Mouse (Mus musculus) retina, adult 2 months (tissue): ENCODE results near the gene Kdr.

Experiments
- DNase-seq: peaks from one replicate; pipeline ENCODE4 v3.0.0-alpha.2; 2012; ENCODE audit warnings: low read depth, low spot score

Kdr gene

DNA sequence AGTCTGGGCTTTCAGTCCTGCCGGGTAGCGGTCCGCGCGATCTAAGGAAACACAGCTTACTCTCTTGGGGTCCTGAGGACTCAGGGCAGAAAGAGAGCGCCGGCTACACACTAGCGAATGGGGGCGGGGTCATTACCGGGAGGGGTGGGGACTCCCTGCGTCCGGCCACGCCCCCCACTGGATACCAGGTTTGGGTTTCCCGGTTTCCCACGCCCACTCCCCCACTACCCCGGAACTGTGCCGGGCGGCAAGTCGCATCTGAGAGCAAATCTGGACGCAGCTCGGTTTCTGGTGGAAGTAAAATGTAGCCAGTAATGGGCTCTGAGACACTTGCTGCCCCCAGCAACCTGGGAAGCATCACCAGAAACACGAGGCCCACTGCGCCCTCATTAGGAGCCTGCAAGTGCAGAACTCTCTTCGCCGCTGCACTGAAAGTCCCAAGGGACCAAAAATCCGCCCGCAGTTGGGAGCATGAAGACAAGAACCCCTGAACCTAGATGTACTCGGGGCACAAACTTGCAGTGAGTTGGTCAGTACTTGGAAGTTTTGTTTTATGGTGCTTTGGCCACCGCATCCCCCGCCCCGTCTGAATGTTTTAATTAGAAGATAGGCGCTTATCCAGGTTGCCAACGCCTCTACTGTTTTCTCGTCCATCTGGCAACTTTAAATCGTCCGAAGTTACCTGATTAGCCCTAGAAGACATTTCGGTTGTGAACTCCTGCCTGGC lies at the start of gene Kdr:
Gene Kdr, minus strand, starts transcription at position 85 of the 727 bp plus-strand sequence.
- DNase-seq = no peak

DNA sequence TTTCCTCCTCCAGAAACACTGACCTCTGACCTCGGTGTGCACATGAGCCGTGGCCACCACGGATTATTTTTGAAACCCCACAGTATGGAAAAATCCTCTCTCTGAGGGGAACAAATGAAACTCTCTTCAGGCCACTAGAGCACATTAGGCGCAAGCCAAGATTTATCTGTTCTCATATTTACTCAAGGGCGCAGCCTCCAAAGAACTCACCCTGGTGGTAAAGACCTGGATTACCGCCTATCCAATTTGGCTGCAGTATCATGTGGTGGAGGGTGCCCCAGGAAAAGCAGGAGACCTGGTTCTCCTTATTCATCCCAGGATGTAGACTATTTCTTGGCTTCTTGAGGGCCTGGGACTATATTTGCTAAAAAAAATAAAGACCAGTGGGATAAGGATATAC lies 48.5 kb upstream of the Kdr start:
- no peak for DNase-seq

DNA sequence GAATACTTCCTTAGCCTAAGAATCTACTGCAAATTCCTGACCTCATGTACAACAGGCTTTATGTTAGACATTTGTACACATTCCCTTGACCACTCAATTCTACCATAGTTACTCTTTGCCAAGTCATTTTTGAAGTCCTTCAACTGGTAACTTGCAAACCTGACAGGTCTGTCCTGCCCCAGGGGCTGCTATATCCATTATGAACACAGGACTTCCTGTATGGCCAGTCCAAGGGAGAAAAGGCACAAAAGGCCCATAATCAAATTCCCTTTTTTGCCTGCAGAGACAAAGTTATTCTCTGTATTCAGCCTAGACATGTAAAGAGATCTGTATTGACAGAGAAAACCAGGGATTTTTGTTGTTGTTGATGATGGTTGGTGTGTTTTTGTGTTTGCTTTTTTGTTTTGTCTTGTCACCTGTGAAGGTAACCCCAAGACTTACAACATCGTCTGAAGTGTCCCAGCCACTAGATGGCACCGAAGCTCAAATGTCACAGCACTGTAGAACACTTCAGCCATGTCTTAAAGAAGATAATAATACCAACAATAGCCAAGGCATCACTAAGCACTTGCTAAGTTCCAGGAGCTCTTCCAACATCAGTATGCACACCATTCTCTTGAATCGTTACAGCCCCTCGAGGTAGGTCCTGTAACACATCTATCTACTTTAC lies 47.9 kb upstream of the Kdr start:
- DNase-seq = peak; percentile 2

DNA sequence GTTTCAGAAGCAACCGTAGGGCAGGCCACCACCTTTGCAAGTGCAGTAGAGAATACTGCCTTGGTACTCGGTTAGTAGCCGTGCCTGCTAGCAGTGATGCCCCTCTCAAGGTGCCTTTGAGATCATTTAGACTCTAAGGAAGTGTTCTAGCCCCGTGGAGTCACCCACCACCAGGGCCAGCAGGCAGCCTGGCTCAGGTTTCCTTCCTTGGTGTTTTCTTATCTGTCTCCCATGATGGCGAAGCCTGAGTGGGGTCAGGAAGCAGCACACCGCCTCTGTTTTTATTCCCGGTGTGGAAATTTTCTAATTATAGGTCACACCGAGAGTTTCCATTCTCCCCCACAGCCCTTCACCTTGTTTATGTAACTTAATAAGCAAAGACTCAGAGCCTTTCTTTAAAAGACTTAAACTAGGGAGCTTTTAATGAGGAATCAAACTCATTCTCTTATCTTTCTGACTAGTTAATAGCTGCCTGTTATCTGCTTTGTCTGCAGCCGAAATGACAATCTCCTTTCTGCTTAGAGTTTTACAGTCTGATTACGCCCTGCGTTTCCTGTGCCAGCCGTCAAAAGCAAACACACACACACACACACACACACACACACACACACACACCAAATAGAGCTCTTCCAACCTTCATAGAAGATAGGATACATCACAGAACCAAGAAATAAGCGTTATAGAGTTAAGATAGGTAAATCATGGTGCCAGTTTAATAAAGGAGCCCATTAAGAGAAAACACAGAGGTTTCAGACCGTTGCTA lies 44.9 kb upstream of the Kdr start:
- no peak for DNase-seq

DNA sequence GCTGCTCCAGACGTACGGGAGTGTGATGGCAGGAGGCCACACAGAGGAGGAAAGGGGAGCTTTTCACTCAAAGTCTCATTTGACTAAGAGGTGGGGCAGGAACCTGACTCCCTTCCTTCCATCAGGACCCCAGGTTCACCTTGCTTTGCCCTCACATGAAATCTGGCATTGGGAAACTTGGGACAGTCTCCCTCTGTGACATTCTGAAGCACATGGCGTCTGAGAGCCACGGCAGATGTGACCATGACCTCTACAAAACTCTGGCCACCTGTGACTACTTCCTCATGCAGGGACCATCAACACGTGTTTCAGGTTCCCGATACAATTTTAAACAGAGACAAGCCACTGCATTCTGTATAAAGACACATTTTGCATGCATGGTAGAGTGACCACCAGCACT lies 44.2 kb upstream of the Kdr start:
- DNase-seq = no peak

DNA sequence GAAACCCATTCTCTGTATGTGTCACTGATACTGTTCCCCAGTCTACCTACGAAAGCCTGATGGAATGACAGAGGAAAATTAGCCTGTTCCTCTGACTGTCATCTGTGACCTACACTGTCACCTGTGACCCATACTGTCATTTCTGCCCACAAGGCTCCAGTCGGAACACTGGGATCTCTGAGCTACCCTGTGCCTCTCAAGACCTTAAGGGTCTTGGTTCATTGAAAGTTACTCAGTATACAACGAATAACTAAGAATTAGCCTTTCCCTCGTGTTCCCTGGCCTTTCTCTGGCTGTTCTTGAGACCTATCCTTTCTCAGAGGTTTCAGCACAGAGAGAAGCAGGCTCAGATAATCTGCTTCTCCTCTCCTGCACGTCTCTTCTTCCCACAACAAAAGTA lies 40.1 kb upstream of the Kdr start:
- DNase-seq = no peak

DNA sequence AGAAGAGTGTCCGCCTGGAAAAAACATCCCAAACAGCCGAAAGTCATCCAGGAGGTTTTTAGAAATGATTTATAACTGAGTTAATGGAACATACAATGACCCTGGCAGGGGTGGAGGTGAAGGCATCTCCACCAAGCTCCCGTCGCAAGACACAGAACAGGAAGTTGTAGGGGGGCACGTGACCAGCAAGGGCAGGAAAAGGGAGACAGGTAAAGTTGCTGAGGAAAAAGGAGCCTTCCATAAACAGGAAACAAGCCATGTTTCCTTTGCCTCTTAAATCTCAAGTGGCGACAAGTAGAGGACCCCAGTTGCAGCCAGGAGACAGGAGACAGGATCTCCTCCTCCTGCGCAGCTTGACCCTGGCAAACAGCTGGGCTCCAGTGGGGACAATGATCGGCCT lies 37.8 kb upstream of the Kdr start:
- DNase-seq = no peak

DNA sequence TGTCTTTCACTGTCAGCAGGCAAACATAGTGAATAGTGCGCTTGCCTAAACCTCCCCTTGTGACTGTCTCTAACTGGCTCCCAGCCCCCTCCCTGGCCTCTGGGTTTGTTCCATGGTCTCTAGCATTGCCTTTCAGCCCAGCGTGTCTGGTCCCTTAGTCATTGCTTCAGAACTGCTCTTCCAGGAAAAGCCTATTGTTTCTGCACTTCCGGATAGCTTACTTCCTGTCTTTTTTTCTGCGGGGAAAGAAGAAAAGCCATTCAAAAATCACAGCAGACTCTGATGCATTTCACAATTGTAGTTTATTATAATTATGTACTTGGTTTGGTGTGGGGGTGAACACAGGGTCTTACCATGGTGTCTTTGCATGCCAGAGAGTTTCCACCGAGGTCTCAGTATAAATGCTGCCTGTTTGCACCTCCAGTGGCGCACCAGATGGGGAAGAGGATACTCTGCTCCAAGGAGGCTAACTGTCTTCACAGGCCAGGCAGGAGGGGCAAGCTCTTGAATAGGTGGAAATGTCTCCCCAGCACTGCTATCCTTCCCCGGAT lies 35.7 kb upstream of the Kdr start:
- DNase-seq = no peak

DNA sequence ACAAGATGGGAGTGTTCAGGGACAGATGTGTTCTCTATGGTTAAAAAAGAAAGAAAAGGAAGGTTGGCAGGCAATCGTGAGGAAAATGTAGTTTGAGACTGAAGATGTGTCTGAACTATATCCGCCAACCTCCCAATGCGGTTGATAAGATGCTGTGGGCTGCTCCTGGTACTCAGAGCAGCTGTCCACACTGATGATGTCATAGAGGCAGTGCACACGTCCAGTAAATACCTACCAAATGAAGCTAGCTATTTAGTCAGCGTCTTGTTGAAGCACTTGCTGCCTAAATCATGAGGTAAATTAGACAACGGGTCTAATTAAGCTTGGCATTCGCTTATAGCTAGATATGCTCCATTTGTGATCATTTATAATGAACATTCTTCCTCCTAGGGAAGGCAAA lies 28.1 kb upstream of the Kdr start:
- DNase-seq = no peak

DNA sequence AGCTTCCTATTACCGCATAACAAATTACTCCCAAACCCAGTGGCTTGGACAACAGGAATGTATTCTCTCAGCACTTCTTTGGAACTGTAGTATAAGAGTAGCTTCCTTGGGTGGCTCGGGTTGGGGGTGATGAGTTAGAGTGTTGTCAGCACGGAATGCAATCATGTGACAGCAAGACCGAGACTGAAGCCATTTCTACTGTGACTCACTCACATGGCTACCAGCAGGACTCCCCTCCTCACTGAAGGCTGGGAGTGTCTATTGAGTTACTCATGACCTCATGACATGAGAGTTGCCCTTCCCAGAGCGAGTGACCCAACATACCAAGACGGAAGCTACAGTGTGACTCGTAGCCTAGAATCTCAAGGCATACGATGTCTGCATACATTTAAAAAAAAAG lies 12.0 kb upstream of the Kdr start:
- DNase-seq = no peak

DNA sequence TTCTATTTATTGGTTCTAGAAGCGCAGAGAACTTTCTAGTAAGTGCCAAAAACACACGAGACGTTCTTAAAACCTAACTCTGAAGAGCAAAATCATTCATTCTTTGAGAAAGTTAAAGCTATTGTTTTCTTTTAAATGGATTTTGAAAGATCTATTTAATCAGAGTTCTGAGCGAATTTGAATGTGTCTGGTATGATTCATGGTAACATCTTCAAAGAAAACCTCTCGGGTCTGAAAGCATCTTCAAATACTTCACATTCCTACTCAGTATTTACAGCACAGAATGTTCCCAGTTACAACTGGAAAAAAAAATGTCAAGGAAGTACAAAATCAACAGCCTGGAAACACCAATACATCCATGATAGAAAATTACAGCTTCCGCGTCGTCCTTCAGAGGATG lies 9.3 kb upstream of the Kdr start:
- DNase-seq = no peak

DNA sequence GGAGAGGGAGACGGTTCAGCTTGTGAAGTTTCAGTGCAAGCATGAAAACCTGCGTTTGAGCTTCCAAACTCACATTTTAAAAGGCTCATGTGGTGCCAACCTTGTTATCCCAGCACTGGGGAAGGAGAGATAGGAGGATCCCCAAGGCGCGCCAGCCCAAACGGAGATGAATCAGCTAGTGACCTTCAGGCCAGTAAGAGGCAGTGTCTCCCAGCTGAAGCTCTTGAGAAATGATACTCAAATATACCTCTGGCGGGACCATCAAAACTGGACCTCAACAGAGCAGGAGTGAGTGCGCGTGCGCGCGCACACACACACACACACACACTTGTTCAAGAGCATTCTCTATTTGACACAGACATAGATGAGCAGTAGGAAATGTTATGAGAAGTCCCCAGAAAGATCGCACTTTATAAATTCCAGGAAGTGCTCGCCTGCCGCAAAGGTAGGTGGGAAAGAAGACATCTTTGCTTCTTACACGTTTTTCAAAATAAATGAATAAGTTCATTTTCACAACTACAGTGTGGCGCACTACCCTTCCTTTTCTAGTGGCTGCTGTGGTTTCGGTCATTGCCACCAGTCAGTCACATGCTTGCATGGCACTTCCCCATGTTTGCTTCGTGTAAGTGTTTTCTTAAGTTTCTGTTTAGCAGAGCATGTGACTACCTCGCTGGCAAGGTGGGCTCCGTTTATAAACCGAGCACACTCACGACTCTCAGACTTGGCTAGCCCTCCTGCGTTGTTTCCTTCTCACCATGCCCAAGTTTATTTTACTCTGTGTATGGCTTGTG lies 2.5 kb upstream of the Kdr start:
- no peak for DNase-seq

DNA sequence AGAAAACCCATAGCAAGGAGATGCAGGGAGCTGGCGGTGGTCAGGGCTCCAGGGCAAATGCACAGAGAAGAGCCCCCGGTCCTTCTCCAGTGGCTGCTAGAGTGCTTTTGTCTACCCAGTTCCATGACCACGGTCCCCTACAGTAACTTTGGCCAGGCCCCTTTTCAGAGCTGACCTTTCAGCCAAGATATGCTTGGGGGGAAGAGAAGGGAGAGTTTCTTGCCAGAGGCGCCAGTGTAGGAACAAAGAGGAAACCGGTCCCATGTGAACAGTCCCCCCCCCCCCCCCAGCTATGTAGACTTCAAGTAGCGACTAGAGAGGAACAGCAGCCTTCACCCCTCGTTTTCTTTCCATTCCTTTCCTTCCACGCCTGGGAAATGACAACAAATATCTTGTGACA lies 850 bp upstream of the Kdr start:
- no peak for DNase-seq

DNA sequence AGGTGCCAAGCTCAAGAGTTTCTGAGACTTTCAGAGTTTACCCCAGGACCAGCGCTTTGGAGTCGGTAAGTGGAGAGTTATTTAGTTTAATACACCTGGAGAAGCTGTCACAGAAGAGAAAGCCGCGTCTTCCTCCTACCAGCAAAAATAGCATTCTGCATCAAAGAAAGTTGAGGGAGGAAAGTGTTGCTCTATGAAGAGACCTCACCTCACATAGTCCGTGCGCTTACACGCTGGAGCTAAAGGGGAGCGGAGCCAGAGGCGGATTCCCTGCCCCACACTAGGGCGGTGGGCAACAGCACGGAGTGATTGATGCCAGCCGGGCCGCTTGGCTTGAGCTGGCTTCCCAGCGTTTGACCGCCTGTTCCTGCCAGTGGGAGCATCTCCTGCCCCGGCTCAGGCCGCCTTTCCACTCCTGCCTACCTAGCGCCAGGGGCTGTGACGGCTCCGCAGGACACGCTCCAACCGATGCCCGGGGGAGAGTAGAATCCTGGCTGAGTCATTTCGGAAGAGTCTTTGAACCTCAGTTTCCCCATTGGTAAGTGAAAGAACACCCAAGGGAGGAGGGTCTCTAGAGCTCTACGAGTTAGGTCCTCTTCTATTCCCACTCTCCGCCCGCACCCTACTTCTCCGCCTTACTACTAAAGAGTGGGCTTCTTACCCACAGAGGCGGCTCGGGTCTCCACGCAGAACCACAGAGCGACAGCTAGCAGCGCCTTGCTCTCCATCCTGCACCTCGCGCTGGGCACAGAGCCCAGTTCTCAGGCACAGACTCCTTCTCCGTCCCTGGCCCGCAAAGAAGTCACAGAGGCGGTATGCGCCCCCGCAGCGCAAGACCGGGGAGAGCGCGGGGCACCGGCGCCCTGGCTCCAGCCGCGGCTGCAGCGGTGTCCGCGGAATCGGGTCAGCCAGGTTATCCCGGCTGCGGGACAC lies 551 bp downstream of the Kdr start:
- DNase-seq = no peak

DNA sequence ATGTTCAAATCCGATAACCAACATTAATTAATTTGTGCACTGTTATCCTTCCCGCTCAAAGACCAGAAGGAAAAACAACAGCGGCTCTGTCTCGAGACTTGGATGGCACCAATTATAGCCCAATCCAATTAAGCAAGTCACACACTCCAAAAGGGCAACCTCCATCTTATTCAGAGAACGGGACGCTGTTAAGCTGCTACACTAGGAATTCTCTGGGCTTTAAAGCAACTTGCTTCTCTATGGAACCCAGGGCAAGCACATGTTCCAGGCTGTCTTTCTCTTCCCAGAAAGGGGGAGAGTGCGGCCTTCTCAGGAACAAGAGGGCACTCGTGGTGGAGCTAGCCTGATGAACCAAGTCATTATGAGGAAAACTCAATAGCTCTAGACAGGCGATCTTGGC lies 1.6 kb downstream of the Kdr start:
- no peak for DNase-seq

DNA sequence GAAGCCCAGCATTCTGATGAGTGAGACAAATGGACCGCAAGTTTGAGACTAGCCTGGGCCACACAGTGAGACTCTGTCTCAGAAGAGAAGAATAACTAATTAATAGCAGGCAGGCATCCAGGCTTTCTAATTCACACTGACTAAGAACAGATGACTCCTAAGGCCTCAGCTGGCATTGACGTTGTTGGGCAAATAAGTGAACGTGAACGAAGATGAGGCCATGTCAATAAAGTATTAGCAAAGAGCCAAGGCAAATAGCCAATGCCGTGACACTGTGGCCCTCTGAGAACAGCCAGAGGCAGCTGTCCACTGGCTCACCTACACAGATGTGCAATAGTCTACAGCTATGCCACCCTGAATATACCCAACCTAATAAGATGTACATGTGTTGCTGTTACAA lies 2.9 kb downstream of the Kdr start:
- no peak for DNase-seq

DNA sequence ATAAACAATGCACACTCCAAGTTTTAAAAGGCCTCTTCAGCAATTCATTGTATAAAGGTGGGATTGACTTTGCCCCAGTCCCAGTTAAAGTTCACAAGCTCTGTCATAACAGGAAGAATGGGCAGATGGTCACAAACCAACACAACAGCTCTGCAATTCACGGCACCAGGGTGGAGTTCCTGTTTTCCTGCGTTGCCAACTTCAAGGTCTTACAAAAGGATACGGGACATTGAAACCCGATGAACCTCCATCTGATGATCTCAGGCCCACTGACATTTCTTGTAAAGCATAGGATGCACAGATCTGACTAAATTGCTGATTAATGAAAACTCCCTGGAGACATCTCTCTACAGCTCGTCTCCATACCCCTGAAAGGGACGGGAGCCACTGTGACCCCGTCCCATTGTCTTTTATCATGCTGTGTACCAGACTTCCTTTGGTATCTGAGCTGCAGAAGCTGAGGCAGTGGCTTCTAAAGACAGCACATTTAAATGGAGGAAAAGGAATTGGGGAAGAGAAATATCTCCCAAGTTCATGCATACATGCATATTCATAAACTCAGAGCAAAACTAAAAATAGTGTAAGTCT lies 3.6 kb downstream of the Kdr start:
- no peak for DNase-seq

DNA sequence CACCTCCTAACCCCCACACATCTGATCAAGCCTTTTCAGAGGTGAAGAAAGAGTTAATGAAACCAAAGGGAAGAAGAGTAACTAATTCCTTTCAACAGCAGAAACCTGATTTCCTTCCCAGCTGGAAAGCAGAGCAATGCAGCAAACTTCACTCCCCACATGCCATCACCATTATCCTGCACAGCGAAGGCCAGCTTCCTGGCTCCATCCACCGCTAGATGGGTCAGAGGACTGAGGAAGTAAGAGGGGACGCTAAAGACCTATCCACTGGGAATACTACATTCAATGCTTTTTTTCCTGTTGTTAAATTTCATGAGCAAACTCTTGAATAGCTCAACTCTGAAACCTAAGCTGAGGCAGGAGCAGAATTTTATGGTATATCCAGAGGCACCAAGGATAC lies 8.4 kb downstream of the Kdr start:
- no peak for DNase-seq

DNA sequence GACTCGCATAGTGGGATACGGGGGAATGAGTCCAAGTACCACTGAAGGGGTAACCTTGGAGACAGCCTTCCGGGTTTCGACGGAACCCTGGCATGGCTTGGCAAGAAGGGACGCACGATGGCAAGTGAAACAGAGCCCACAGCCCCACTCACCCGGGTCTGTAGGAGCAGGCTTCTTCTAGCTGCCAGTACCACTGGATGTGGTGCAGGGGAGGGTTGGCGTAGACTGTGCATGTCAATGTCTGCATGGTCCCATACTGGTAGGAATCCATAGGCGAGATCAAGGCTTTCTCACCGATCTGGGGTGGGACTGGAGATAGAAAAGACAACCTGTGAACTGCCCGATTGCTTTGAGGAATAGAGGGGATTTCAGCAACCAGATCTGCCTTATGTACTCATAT lies 15.7 kb downstream of the Kdr start:
- no peak for DNase-seq

DNA sequence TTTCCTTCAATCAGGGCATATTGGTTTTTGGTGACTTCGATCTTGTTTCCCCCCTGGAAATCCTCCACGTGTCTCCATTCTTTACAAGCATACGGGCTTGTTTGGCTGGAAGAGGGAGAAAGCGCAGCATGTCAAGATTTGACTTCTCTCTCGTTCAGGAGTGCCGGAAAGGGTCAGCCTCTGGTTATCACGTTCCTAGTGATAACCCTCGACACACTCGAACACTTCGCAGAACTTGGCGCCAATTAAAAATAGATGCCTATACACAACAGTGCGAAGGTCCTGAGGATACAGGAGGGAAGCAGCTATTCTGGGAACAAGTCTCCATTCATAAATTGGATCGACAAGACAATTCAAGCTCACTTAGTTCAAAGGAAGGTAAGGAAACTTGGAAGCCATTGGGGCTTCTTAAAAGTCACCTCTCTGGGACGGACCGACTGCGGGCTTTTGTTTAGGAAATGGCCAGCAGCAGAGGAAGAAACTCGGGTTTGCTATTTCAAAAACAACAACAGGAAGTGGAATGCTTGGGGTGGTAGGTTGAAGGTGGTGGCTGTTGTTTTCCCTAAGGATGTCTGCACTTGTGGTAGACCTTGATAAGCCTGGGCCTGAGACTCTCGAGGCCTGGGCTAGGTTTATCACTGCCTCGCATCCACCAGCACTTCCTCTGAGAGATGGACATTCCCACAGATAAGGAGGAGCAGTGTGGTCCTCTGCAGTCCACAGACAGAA lies 16.4 kb downstream of the Kdr start:
- DNase-seq = no peak
